Mouse (Mus musculus) liver, adult (tissue): ENCODE results near the gene Dpy19l1.

Source experiments
- GATA4 ChIP-seq: IDR thresholded peaks from 2 replicates; pipeline ENCODE4 v1.6.1; 2014; ENCODE audit warnings: mild to moderate bottlenecking, low read length; ENCODE audit not compliant: insufficient replicate concordance

Dpy19l1 gene

GRCm38 (mm10) chr9:24421888-24422287 lies 81.1 kb downstream of the Dpy19l1 start:
- no peak for TF ChIP-seq GATA4

- no peak for TF ChIP-seq GATA4
Measured at GRCm38 (mm10) chr9:24421221-24421620, 81.7 kb downstream of the Dpy19l1 start.

GRCm38 (mm10) chr9:24420144-24420543 lies 82.8 kb downstream of the Dpy19l1 start:
- TF ChIP-seq GATA4: no peak

GRCm38 (mm10) chr9:24418281-24418680 lies 84.7 kb downstream of the Dpy19l1 start:
- no peak for TF ChIP-seq GATA4

GRCm38 (mm10) chr9:24411483-24411882 lies 91.5 kb downstream of the Dpy19l1 start:
- TF ChIP-seq GATA4: no peak

- no peak for TF ChIP-seq GATA4
Measured at GRCm38 (mm10) chr9:24410439-24410838, 92.5 kb downstream of the Dpy19l1 start.

- TF ChIP-seq GATA4: no peak
Measured at GRCm38 (mm10) chr9:24407992-24408391, 94.9 kb downstream of the Dpy19l1 start.

- no peak for TF ChIP-seq GATA4
Measured at GRCm38 (mm10) chr9:24394146-24394545, 108.8 kb downstream of the Dpy19l1 start.

- no peak for TF ChIP-seq GATA4
Measured at GRCm38 (mm10) chr9:24390807-24391370, 112.1 kb downstream of the Dpy19l1 start.

- no peak for TF ChIP-seq GATA4
Measured at GRCm38 (mm10) chr9:24387230-24387629, 115.7 kb downstream of the Dpy19l1 start.

GRCm38 (mm10) chr9:24379321-24379720 lies 123.6 kb downstream of the Dpy19l1 start:
- TF ChIP-seq GATA4: no peak

GRCm38 (mm10) chr9:24378848-24379247 lies 124.1 kb downstream of the Dpy19l1 start:
- TF ChIP-seq GATA4: no peak
